Mouse (Mus musculus) ES-Bruce4 (cell line): ENCODE data around the gene Cdk5. TPM values are rescaled to one million over a fixed set of nuclear protein-coding genes. Genes with fewer than 3 reads are reported as not detected.
A peak's percentile ranks its signal among the peaks of the same experiment; 100 is the strongest.

Experiments used
- H3K27ac ChIP-seq: 2 replicates; pipeline ENCODE4 v1.5.1; 2012; ENCODE audit warnings: low read length, inconsistent platforms; ENCODE audit not compliant: insufficient read depth
- H3K27me3 ChIP-seq: 2 replicates; pipeline ENCODE4 v1.6.1; 2012; ENCODE audit warnings: mild to moderate bottlenecking, low read length, inconsistent platforms; ENCODE audit not compliant: control insufficient read depth, poor library complexity, insufficient read depth, severe bottlenecking
- H3K36me3 ChIP-seq: 2 replicates; pipeline ENCODE4 v1.6.1; 2012; ENCODE audit warnings: inconsistent platforms, mild to moderate bottlenecking, low read length, moderate library complexity; ENCODE audit not compliant: control insufficient read depth, poor library complexity, insufficient read depth, severe bottlenecking
- H3K4me1 ChIP-seq: one replicate; pipeline ENCODE4 v1.8.1; 2011; ENCODE audit warnings: low read length; ENCODE audit not compliant: control insufficient read depth, insufficient read depth
- H3K4me3 ChIP-seq: 2 replicates; pipeline ENCODE4 v1.5.1; 2011; ENCODE audit warnings: low read depth, mild to moderate bottlenecking, low read length
- H3K9ac ChIP-seq: 2 replicates; pipeline ENCODE4 v1.6.1; 2012; ENCODE audit warnings: low read depth, mild to moderate bottlenecking, inconsistent platforms; ENCODE audit not compliant: poor library complexity, severe bottlenecking
- H3K9me3 ChIP-seq: replicated peaks from 2 replicates; pipeline ENCODE4 v1.6.1; 2012; ENCODE audit warnings: mild to moderate bottlenecking, low read length, inconsistent platforms; ENCODE audit not compliant: control insufficient read depth, poor library complexity, insufficient read depth, severe bottlenecking
- CTCF ChIP-seq: IDR thresholded peaks from one replicate; pipeline ENCODE4 v1.8.1; 2011; ENCODE audit warnings: low read depth, low read length
- EP300 ChIP-seq: IDR thresholded peaks from 2 replicates; pipeline ENCODE4 v1.6.1; 2011; ENCODE audit warnings: low read depth, low read length; ENCODE audit not compliant: insufficient read depth
- POLR2A ChIP-seq: IDR thresholded peaks from one replicate; pipeline ENCODE4 v1.8.1; 2011; ENCODE audit warnings: low read length; ENCODE audit not compliant: insufficient read depth
- polyA plus RNA-seq: library from polyadenylated mRNA; stranded (reverse); fragments of >200 nt; gene quantifications from 2 replicates; pipeline ENCODE4 v1.2.4, GENCODE M21; 2011; ENCODE audit warnings: low read depth; ENCODE audit not compliant: missing spikeins, insufficient read depth, insufficient read length

Cdk5 gene
- polyA plus RNA-seq, 1 experiment: 34.0 TPM

- H3K4me3 ChIP-seq: peak overlapping the region; percentile 72
- H3K27me3 ChIP-seq: no peaks in the 10 kb centered on the region
- no peaks in the 10 kb centered on the region for H3K36me3 ChIP-seq
- H3K4me1 ChIP-seq: peaks cover 10% of the 10 kb centered on the region
- peak overlapping the region; percentile 81 for H3K9ac ChIP-seq
- no peak for TF ChIP-seq CTCF
- no peak for TF ChIP-seq EP300
- TF ChIP-seq POLR2A: no peak
- no peak overlapping the region for H3K27ac ChIP-seq
- no peaks in the 10 kb centered on the region for H3K9me3 ChIP-seq
Observed at GRCm38 (mm10) chr5:24426037-24426432, 2.7 kb upstream of the Cdk5 start.

- peak overlapping the region; percentile 81 for H3K9ac ChIP-seq
- H3K9me3 ChIP-seq: no peaks in the 10 kb centered on the region
- no peaks in the 10 kb centered on the region for H3K36me3 ChIP-seq
- TF ChIP-seq POLR2A (no peak), EP300 (no peak), CTCF (peak; percentile 2)
- peak overlapping the region; percentile 72 for H3K4me3 ChIP-seq
- no peaks in the 10 kb centered on the region for H3K27me3 ChIP-seq
- no peak overlapping the region for H3K27ac ChIP-seq
- peaks cover 10% of the 10 kb centered on the region for H3K4me1 ChIP-seq
Observed at GRCm38 (mm10) chr5:24425421-24426036, 2.2 kb upstream of the Cdk5 start.

- Histone ChIP-seq H3K27ac (no peak overlapping the region), H3K9ac (peak overlapping the region; percentile 81), H3K36me3 (no peaks in the 10 kb centered on the region), H3K4me1 (peaks cover 10% of the 10 kb centered on the region), H3K9me3 (no peaks in the 10 kb centered on the region), H3K27me3 (no peaks in the 10 kb centered on the region), H3K4me3 (peak overlapping the region; percentile 79)
- TF ChIP-seq CTCF (no peak), POLR2A (no peak), EP300 (no peak)
Observed at GRCm38 (mm10) chr5:24424861-24425411, 1.6 kb upstream of the Cdk5 start.

GRCm38 (mm10) chr5:24424004-24424781 lies 863 bp upstream of the Cdk5 start:
- Histone ChIP-seq H3K27ac (peak overlapping the region; percentile 24; the same call in 1 of the 2 replicates), H3K27me3 (no peaks in the 10 kb centered on the region), H3K4me1 (peaks cover 10% of the 10 kb centered on the region), H3K4me3 (peak overlapping the region; percentile 79), H3K9me3 (no peaks in the 10 kb centered on the region), H3K9ac (peak overlapping the region; percentile 81), H3K36me3 (no peaks in the 10 kb centered on the region)
- TF ChIP-seq CTCF (no peak), EP300 (no peak), POLR2A (no peak)

DNA sequence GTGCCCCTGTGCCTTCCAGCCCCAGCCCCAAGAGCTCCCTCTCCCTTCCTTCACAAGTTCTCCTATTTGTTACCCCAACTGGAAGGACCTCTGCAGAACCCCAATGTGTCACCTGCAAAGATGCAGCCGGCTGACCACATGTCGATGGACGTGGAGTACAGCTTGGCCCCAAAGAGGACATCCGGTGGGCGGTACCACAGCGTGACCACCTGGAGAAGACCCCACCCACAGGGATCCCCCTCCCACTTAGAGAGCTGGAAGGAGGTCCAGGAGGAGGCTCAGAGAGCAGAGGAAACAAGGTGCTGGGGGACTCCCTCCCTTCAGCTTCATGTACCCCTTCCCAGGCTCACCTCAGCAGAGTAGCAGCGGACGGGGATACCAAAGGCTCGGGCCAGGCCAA lies 2.9 kb downstream of the Cdk5 start:
- H3K9me3 ChIP-seq: no peaks in the 10 kb centered on the region
- TF ChIP-seq CTCF (no peak), EP300 (no peak), POLR2A (no peak)

DNA sequence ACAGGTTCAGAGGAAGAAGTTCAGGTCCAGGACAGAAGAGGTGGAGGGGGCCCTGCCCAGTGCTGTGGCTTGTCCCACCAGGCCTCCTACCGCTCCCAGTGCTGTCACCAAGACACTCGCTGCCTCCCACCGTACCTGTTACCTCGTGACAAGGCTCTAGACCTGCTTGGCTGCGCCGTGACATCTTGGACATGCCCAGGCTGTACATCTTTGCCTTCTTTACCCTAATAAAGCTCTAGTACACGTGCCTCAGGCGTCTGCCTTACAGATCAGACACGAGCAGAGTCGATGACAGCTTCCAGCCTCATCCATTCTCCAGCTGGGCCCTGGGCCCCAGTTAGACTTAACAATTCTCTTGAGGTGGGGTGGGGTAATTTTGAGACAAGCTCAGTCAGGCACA lies 5.7 kb downstream of the Cdk5 start:
- Histone ChIP-seq H3K9me3 (no peaks in the 10 kb centered on the region), H3K4me3 (no peak overlapping the region), H3K9ac (no peak overlapping the region), H3K4me1 (peaks cover 3% of the 10 kb centered on the region), H3K27ac (no peak overlapping the region), H3K27me3 (no peaks in the 10 kb centered on the region), H3K36me3 (no peaks in the 10 kb centered on the region)
- no peak for TF ChIP-seq CTCF

More for the DNA sequence above, 2.9 kb downstream of the Cdk5 start:
- no peak overlapping the region for H3K27ac ChIP-seq
- no peak overlapping the region for H3K4me3 ChIP-seq
- H3K36me3 ChIP-seq: no peaks in the 10 kb centered on the region
- H3K4me1 ChIP-seq: peaks cover 3% of the 10 kb centered on the region
- no peaks in the 10 kb centered on the region for H3K27me3 ChIP-seq
- no peak overlapping the region for H3K9ac ChIP-seq
